9 mouse cellular contexts compared by ENCODE assay signal in the genomic region with DNA sequence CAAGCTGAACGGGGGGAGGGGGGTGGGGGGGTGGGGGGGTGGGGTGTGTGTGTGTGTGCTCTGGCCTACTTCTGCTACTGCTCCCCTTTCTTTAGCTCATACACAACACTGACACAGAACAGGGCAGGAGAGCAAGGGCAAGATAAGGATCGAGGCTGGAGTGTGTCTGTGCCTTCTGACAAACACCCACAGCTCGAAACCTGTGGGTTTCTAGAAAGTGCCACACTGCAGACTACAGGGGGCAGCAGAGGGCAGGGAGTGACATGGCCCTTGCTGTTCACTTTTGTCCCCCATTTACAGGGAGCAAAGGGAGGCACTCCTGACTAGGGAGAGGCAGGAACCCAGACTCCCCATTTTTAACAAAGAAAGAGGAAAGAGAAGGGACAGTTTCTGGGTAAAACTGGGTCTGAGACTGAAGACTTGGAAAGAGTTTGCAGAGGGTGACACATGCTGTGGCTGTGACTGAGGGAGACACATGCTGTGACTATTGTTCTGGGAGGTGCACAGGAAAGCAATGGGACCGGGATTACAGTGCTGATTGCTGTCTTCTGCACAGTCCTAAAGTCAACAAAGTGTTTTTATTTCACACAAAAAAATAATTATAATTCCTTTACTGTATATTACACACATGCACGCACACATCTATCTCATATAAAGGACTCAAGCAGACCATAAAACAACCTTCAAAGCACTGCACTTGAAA. TPM values are rescaled to one million over a fixed set of nuclear protein-coding genes. Genes with fewer than 3 reads are reported as not detected.
DNase-seq lines count a peak whose midpoint lies in the region; ATAC-seq and TF ChIP-seq lines count a peak whose summit lies in the region.
"Had no signal": no experiment of that assay in that cellular context is flagged by ENCODE, and none has a peak within 500 bp of the region (broad histone marks: within the 10 kb centered on the region; RNA-seq: fewer than 3 reads in every experiment).

No protein-coding gene starts in this region.

- peak; percentile 13 to 41 for DNase-seq in cerebellum, adult 18-20 months
- no peak for DNase-seq in testis, postnatal 14 days (ENCODE audit: low spot score)
- peak; percentile 66 for DNase-seq in lung, postnatal 36 days
- DNase-seq in spleen, postnatal 10 days (ENCODE audit: low spot score in 2 of 2) = peak; percentile 26 to 77

- H3K27ac ChIP-seq in testis, adult 2 months (ENCODE audit: control insufficient read depth, insufficient read depth, low read depth, low read length) = no peak overlapping the region
- no peak overlapping the region for H3K27ac ChIP-seq in embryonic fibroblast, embryonic 13.5 days (ENCODE audit: insufficient read depth, low read length)
- no peak overlapping the region for H3K27ac ChIP-seq in kidney, embryonic 14.5 days (ENCODE audit: low read depth, low read length)
- H3K27ac ChIP-seq: heart, embryonic 13.5 days had no signal

- no peaks in the 10 kb centered on the region for H3K27me3 ChIP-seq in testis, adult 2 months (ENCODE audit: control insufficient read depth, insufficient read depth, low read length)
- no peaks in the 10 kb centered on the region for H3K27me3 ChIP-seq in kidney, embryonic 14.5 days (ENCODE audit: control insufficient read depth, insufficient read depth, low read length)
- H3K27me3 ChIP-seq: heart, embryonic 13.5 days had no signal

- no peaks in the 10 kb centered on the region for H3K4me1 ChIP-seq in testis, adult 2 months (ENCODE audit: control insufficient read depth, insufficient read depth, low read length)
- no peaks in the 10 kb centered on the region for H3K4me1 ChIP-seq in embryonic fibroblast, embryonic 13.5 days (ENCODE audit: control insufficient read depth, insufficient read depth, low read length)
- no peaks in the 10 kb centered on the region for H3K4me1 ChIP-seq in kidney, embryonic 14.5 days (ENCODE audit: control insufficient read depth, insufficient read depth, low read length)

- no peak for TF ChIP-seq POLR2A in testis, adult 2 months (IDR thresholded peaks at IDR 0.05; ENCODE audit: control insufficient read depth, low read depth, low read length)
- no peak for TF ChIP-seq POLR2A in embryonic fibroblast, embryonic 13.5 days (IDR thresholded peaks at IDR 0.05; ENCODE audit: low read depth, low read length)

- H3K4me3 ChIP-seq in testis, adult 2 months (ENCODE audit: control insufficient read depth, low read depth, low read length) = no peak overlapping the region
- H3K4me3 ChIP-seq in embryonic fibroblast, embryonic 13.5 days (ENCODE audit: insufficient read depth, low read length) = no peak overlapping the region
- no peak overlapping the region for H3K4me3 ChIP-seq in kidney, embryonic 14.5 days (ENCODE audit: low read length)
- H3K4me3 ChIP-seq: heart, embryonic 13.5 days had no signal

- no peak for ATAC-seq in cerebellum, adult (ENCODE audit: insufficient number of reproducible peaks, low FRiP score, low TSS enrichment)
- ATAC-seq in kidney, embryonic 14.5 days (ENCODE audit: low FRiP score, low TSS enrichment) = peak; percentile 59; the same call in 1 of the 2 replicates

- H3K9me3 ChIP-seq in kidney, embryonic 14.5 days (ENCODE audit: control insufficient read depth, low read length) = no peaks in the 10 kb centered on the region
- H3K9me3 ChIP-seq: heart, embryonic 13.5 days had no signal

- no peaks in the 10 kb centered on the region for H3K36me3 ChIP-seq in testis, adult 2 months (ENCODE audit: control insufficient read depth, insufficient read depth, low read length)
- no peaks in the 10 kb centered on the region for H3K36me3 ChIP-seq in kidney, embryonic 14.5 days (ENCODE audit: control insufficient read depth, insufficient read depth, low read length)

- H3K4me2 ChIP-seq in kidney, embryonic 14.5 days (replicated peaks; ENCODE audit: low read depth, low read length) = no peak overlapping the region
- H3K4me2 ChIP-seq: heart, embryonic 13.5 days had no signal

- 67% methylated on average over 5 of the region's 5 CpGs for WGBS in kidney, embryonic 14.5 days

- H3K9ac ChIP-seq in kidney, embryonic 14.5 days (ENCODE audit: low read depth, low read length) = no peak overlapping the region
- H3K9ac ChIP-seq: heart, embryonic 13.5 days had no signal

- TF ChIP-seq CTCF in testis, adult 2 months (IDR thresholded peaks at IDR 0.05; ENCODE audit: control insufficient read depth, insufficient read depth, insufficient replicate concordance, low read depth, low read length) = peak; percentile 69; the same call in 1 of the 2 replicates
- peak; percentile 75 for TF ChIP-seq CTCF in embryonic fibroblast, embryonic 13.5 days (IDR thresholded peaks at IDR 0.05; ENCODE audit: borderline replicate concordance, insufficient read depth, low read length)

RNA-seq across cellular contexts. Expression of a gene that starts 16.1 kb away (rescaled TPM):
- polyA plus RNA-seq in testis, adult 2 months (2012; rRNA removed) = 2.4 and 2.5 TPM in 2 replicates
- 21.1 and 24.2 TPM in 2 replicates for polyA plus RNA-seq in embryonic fibroblast, embryonic 13.5 days (2011; ENCODE audit: insufficient read length, low read depth, missing spikeins)
- 52.8 and 71.2 TPM in 2 replicates for polyA plus RNA-seq in kidney, embryonic 14.5 days (2014; fragmentation: Nextera tagmentation; extraction: Ambion mirVana)
